In the genomic region with DNA sequence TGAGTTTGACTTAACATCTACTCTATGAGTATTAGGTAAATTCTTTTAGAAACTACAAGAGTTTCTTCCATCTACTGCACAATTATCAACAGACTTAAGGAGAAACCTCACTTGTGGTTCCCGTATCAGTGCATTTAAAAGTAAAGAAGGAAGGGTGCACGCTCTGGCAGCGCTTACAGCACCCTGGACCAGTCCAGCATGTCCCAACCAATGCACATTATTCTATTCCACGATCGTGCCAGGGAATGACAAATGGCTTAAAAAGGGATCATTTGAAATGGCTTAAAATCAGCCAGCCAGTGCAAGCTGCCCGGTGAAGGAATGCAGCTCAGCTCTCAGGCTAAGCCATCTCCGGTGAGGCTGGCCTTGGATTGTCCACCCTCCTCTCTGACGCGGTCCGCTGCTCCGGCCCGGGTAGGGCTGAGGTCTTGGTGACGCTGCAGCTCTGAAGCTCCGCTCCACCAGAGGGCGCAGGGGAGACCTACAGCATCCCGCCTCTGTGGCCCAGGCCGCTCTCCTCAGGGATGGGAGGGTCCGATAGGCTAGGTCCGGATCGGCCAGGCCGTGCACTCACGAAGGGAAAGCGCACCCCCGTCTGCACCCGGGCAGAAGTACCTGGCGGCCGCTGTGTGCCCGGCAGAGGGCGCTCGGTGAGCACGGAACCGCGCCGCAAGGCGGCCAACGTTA, we compare ENCODE assay signal across 8 mouse cellular contexts. TPM values are rescaled to one million over a fixed set of nuclear protein-coding genes. Genes with fewer than 3 reads are reported as not detected.
DNase-seq lines count a peak whose midpoint lies in the region; ATAC-seq lines count a peak whose summit lies in the region.

No protein-coding gene starts in this region.

- H3K27me3 ChIP-seq in forebrain, embryonic 10.5 days (ENCODE audit: poor library complexity, severe bottlenecking) = peaks cover 41% of the 10 kb centered on the region
- H3K27me3 ChIP-seq in heart, embryonic 14.5 days (ENCODE audit: control insufficient read depth, insufficient read depth, low read length) = peaks cover 10% of the 10 kb centered on the region; the same call in 1 of the 2 replicates
- H3K27me3 ChIP-seq in liver, embryonic 11.5 days (replicated peaks; ENCODE audit: control insufficient read depth, insufficient read depth, low read length) = peaks cover 12% of the 10 kb centered on the region
- H3K27me3 ChIP-seq in splenic B cell, adult 2 months (ENCODE audit: control insufficient read depth, insufficient read depth, low read length, poor library complexity, severe bottlenecking) = no peaks in the 10 kb centered on the region

- 7% methylated on average over 36 of the region's 36 CpGs for WGBS in forebrain, embryonic 10.5 days
- 7% methylated on average over 36 of the region's 36 CpGs for WGBS in heart, embryonic 14.5 days
- 7% methylated on average over 36 of the region's 36 CpGs for WGBS in liver, embryonic 11.5 days

- no peaks in the 10 kb centered on the region for H3K36me3 ChIP-seq in forebrain, embryonic 10.5 days (replicated peaks)
- no peaks in the 10 kb centered on the region for H3K36me3 ChIP-seq in heart, embryonic 14.5 days (ENCODE audit: control insufficient read depth, insufficient read depth, low read length)
- H3K36me3 ChIP-seq in liver, embryonic 11.5 days (ENCODE audit: control insufficient read depth, insufficient read depth, low read length) = no peaks in the 10 kb centered on the region
- no peaks in the 10 kb centered on the region for H3K36me3 ChIP-seq in splenic B cell, adult 2 months (ENCODE audit: control insufficient read depth, insufficient read depth, low read length, poor library complexity, severe bottlenecking)

- H3K4me2 ChIP-seq in heart, embryonic 14.5 days (ENCODE audit: low read length) = peak overlapping the region; percentile 54
- H3K4me2 ChIP-seq in liver, embryonic 11.5 days = peak overlapping the region; percentile 56

- H3K9me3 ChIP-seq in forebrain, embryonic 10.5 days = no peaks in the 10 kb centered on the region
- no peaks in the 10 kb centered on the region for H3K9me3 ChIP-seq in heart, embryonic 14.5 days (ENCODE audit: control insufficient read depth, low read length)
- no peaks in the 10 kb centered on the region for H3K9me3 ChIP-seq in liver, embryonic 11.5 days (ENCODE audit: control insufficient read depth, low read length)

- ATAC-seq in heart, embryonic 14.5 days (ENCODE audit: insufficient number of reproducible peaks, insufficient read depth, low FRiP score, low read depth) = peak; percentile 99
- ATAC-seq in liver, embryonic 11.5 days (replicated peaks; ENCODE audit: low FRiP score) = peak; percentile 99

- peak; percentile 86 for DNase-seq in CD4-positive, CD25-positive, alpha-beta regulatory T cell, adult 2 months (ENCODE audit: low read depth, low spot score)
- DNase-seq in c-Kit-positive CD71-negative TER-119-negative erythroid progenitor cells, embryonic 14.5 days (ENCODE audit: low read depth) = peak; percentile 81
- DNase-seq in forebrain, embryonic 10.5 days (ENCODE audit: extremely low spot score, low spot score) = peak; percentile 96
- peak; percentile 99 for DNase-seq in kidney, postnatal 10 days
- DNase-seq in liver, embryonic 11.5 days (ENCODE audit: low spot score) = peak; percentile 85
- peak; percentile 85 for DNase-seq in naive thymus-derived CD4-positive, alpha-beta T cell, adult 2 months (ENCODE audit: low read depth)
- DNase-seq in splenic B cell, adult 2 months (ENCODE audit: low read depth, low spot score) = peak; percentile 87

- H3K4me1 ChIP-seq in forebrain, embryonic 10.5 days = peaks cover 14% of the 10 kb centered on the region
- H3K4me1 ChIP-seq in heart, embryonic 14.5 days (ENCODE audit: control insufficient read depth in 2 of 2, insufficient read depth in 2 of 2, low read length in 2 of 2) = peaks cover 3 to 7% of the 10 kb centered on the region in 2 experiments
- H3K4me1 ChIP-seq in liver, embryonic 11.5 days (replicated peaks; ENCODE audit: control insufficient read depth, insufficient read depth, low read length) = no peaks in the 10 kb centered on the region

- no peak overlapping the region for H3K27ac ChIP-seq in forebrain, embryonic 10.5 days
- H3K27ac ChIP-seq in heart, embryonic 14.5 days (replicated peaks in 1 of 2; ENCODE audit: control insufficient read depth in 1 of 2, insufficient read depth in 1 of 2, low read depth in 2 of 2, low read length in 2 of 2) = no peak overlapping the region
- H3K27ac ChIP-seq in liver, embryonic 11.5 days (ENCODE audit: low read depth, low read length) = no peak overlapping the region

- H3K9ac ChIP-seq in heart, embryonic 14.5 days (ENCODE audit: low read length) = no peak overlapping the region
- no peak overlapping the region for H3K9ac ChIP-seq in liver, embryonic 11.5 days (ENCODE audit: low read depth, low read length)

- peak overlapping the region; percentile 37 for H3K4me3 ChIP-seq in forebrain, embryonic 10.5 days
- peak overlapping the region in 1 of 2 experiments; percentile 8; a peak in 1 of 4 replicates for H3K4me3 ChIP-seq in heart, embryonic 14.5 days (ENCODE audit: control insufficient read depth in 1 of 2, insufficient read depth in 1 of 2, low read depth in 1 of 2, low read length in 2 of 2)
- H3K4me3 ChIP-seq in liver, embryonic 11.5 days (ENCODE audit: low read depth, low read length) = peak overlapping the region; percentile 15; the same call in 1 of the 2 replicates

RNA-seq across cellular contexts. Expression of a gene that starts 3.7 kb away (rescaled TPM):
- not detected in 2 replicates for polyA plus RNA-seq in forebrain, embryonic 10.5 days (2016; fragmentation: Nextera tagmentation; extraction: Ambion mirVana)
- polyA plus RNA-seq in heart, embryonic 14.5 days (2014; fragmentation: Nextera tagmentation; extraction: Ambion mirVana) = not detected in 2 replicates
- not detected in 2 replicates for polyA plus RNA-seq in liver, embryonic 11.5 days (2014; fragmentation: Nextera tagmentation; extraction: Ambion mirVana)

RNA-seq across cellular contexts. Expression of a gene that starts 24.9 kb away (rescaled TPM):
- polyA plus RNA-seq in forebrain, embryonic 10.5 days (2016; fragmentation: Nextera tagmentation; extraction: Ambion mirVana) = 14.7 TPM in 2 replicates
- polyA plus RNA-seq in heart, embryonic 14.5 days (2014; fragmentation: Nextera tagmentation; extraction: Ambion mirVana) = 4.8 and 5.4 TPM in 2 replicates
- polyA plus RNA-seq in liver, embryonic 11.5 days (2014; fragmentation: Nextera tagmentation; extraction: Ambion mirVana) = 2.6 TPM in 2 replicates

RNA-seq across cellular contexts. Expression of a gene that starts 32.7 kb away (rescaled TPM):
- 21.1 and 26.4 TPM in 2 replicates for polyA plus RNA-seq in forebrain, embryonic 10.5 days (2016; fragmentation: Nextera tagmentation; extraction: Ambion mirVana)
- polyA plus RNA-seq in heart, embryonic 14.5 days (2014; fragmentation: Nextera tagmentation; extraction: Ambion mirVana) = 8.4 and 13.9 TPM in 2 replicates
- 8.3 and 8.6 TPM in 2 replicates for polyA plus RNA-seq in liver, embryonic 11.5 days (2014; fragmentation: Nextera tagmentation; extraction: Ambion mirVana)
